Mouse (Mus musculus) thymus, adult 2 months (tissue): ENCODE results near the gene Ube2k. TPM values are rescaled to one million over a fixed set of nuclear protein-coding genes. Genes with fewer than 3 reads are reported as not detected.

ENCODE experiments used
- DNase-seq: peaks from one replicate; pipeline ENCODE4 v3.0.0; 2021
- H3K27ac ChIP-seq: fragments of 200-500 bp; 2 replicates; pipeline ENCODE4 v1.5.1; 2012; ENCODE audit warnings: low read length, control low read depth; ENCODE audit not compliant: control insufficient read depth, insufficient read depth
- H3K27me3 ChIP-seq: fragments of 200-500 bp; 2 replicates; pipeline ENCODE4 v1.6.1; 2012; ENCODE audit warnings: mild to moderate bottlenecking, low read length, moderate library complexity, mixed read lengths; ENCODE audit not compliant: control insufficient read depth, insufficient read depth
- H3K36me3 ChIP-seq: fragments of 200-500 bp; 2 replicates; pipeline ENCODE4 v1.6.1; 2012; ENCODE audit warnings: mild to moderate bottlenecking, low read length, moderate library complexity; ENCODE audit not compliant: control insufficient read depth, insufficient read depth
- H3K4me1 ChIP-seq: fragments of 200-500 bp; replicated peaks from 2 replicates; pipeline ENCODE4 v1.6.1; 2012; ENCODE audit warnings: low read length; ENCODE audit not compliant: control insufficient read depth, insufficient read depth
- H3K4me3 ChIP-seq: fragments of 200-500 bp; 2 replicates; pipeline ENCODE4 v1.5.1; 2012; ENCODE audit warnings: mild to moderate bottlenecking, low read length, control low read depth, moderate library complexity; ENCODE audit not compliant: control insufficient read depth, insufficient read depth
- CTCF ChIP-seq: fragments of 200-500 bp; IDR thresholded peaks from 2 replicates; pipeline ENCODE4 v1.5.1; 2012; ENCODE audit warnings: mild to moderate bottlenecking, control low read depth, low read length, moderate library complexity, borderline replicate concordance; ENCODE audit not compliant: control insufficient read depth, poor library complexity, insufficient read depth; ENCODE audit errors: extremely low read depth
- POLR2A ChIP-seq: fragments of 200-500 bp; IDR thresholded peaks from 2 replicates; pipeline ENCODE4 v1.6.1; 2012; ENCODE audit warnings: mild to moderate bottlenecking, low read length, control low read depth, moderate library complexity; ENCODE audit not compliant: control insufficient read depth, poor library complexity, insufficient read depth; ENCODE audit errors: extremely low read depth
- WGBS: fragments of 180-500 bp; shearing (Covaris S2); methylation state at CpG from one replicate; pipeline ENCODE4 v1.1.7; 2018; 5-methylcytosine and 5-hydroxymethylcytosine counted together
- polyA plus RNA-seq: library from polyadenylated mRNA; depleted of rRNA; stranded (reverse); fragments of >200 nt; gene quantifications from 2 replicates; pipeline ENCODE4 v1.2.3, GENCODE M21; 2012; rRNA removed

Ube2k gene
- polyA plus RNA-seq = 19.6 and 21.7 TPM in 2 replicates

DNA sequence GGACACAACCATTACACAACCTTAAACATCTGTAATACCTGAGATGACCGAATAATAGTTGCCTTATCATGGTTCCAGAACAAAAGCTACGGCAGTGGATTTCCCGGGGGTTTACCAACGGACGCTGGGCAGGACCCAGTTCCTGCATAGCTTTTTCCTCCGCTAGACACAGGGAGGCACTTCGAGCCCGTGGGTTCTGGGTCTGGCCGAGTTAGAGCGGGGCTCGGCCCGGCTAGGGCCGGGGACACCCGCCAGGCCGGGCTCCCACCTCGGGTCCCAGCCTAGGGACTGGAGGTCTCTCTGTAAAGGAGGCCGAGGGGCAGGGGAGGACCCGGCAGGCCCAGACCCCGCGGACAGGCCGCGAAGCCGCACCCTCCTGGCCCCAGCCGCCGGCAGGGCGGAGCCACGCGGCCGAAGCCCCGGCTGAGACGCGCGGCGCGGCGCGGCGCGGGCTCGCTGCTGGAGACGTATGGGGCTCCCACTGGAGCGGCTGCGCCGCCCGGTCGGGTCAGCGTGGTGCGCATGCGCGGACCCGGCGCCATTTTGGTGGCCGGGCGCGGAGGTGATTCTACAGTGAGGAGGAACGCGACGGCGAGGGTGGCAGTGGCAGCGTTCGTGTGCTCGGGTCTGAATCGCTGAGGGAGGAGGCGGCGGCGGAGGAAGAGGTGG is at the start of gene Ube2k, which contains the start of gene Smim14:
TSS of gene Ube2k (plus strand) at position 483 of the 669 bp plus-strand sequence.
TSS of gene Smim14 (minus strand) at position 434 of the 669 bp plus-strand sequence.
- Histone ChIP-seq H3K27me3 (no peaks in the 10 kb centered on the region), H3K36me3 (no peaks in the 10 kb centered on the region), H3K4me1 (peaks cover 6% of the 10 kb centered on the region), H3K4me3 (peak within 1 kb of the TSS; percentile 63), H3K27ac (peak within 1 kb of the TSS; percentile 73)
- WGBS = under 1% methylated on average over 66 of the region's 66 CpGs
- DNase-seq = peak; percentile 93
- TF ChIP-seq CTCF (peak; percentile 66; the same call in 1 of the 2 replicates), POLR2A (peak; percentile 97)

GRCm38 (mm10) chr5:65487381-65487780 is 49.7 kb upstream of the Ube2k start:
- Histone ChIP-seq H3K36me3 (no peaks in the 10 kb centered on the region), H3K4me1 (peaks cover 8% of the 10 kb centered on the region; the same call in 1 of the 2 replicates), H3K27me3 (no peaks in the 10 kb centered on the region), H3K27ac (no peak overlapping the region), H3K4me3 (no peak overlapping the region)
- no peak for TF ChIP-seq CTCF
- no peak for TF ChIP-seq POLR2A
- WGBS = 64% methylated on average over 10 of the region's 10 CpGs
- DNase-seq = no peak

DNA sequence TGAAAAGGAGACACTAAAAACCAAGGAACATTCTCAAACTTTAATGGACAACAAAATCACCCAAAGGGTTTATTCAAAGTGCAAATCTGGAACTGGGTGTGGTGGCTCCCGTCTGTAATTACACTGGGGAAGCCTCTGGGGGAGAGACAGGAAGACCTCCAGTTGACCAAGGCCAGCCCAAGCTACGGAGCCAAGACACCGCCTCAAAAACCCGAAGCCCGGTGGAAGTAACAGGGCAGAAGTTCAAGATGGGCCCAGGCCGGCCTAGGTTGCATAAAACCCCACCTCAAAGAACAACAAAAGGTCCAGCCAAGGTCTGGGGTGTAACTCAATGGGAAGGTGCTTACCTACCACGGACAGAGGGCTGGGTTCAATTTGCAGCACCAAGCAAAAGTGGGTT is 48.3 kb upstream of the Ube2k start:
- 70% methylated on average over 7 of the region's 7 CpGs for WGBS
- peaks cover 11% of the 10 kb centered on the region for H3K4me1 ChIP-seq
- DNase-seq = no peak
- TF ChIP-seq POLR2A (no peak), CTCF (no peak)
- no peaks in the 10 kb centered on the region for H3K27me3 ChIP-seq
- H3K27ac ChIP-seq = no peak overlapping the region
- H3K36me3 ChIP-seq = no peaks in the 10 kb centered on the region
- no peak overlapping the region for H3K4me3 ChIP-seq

- no peak for DNase-seq
- Histone ChIP-seq H3K36me3 (no peaks in the 10 kb centered on the region), H3K27ac (no peak overlapping the region), H3K27me3 (no peaks in the 10 kb centered on the region), H3K4me1 (peaks cover 11% of the 10 kb centered on the region), H3K4me3 (no peak overlapping the region)
- WGBS = 43% methylated on average over 4 of the region's 4 CpGs
- TF ChIP-seq CTCF (no peak), POLR2A (no peak)
Observed at GRCm38 (mm10) chr5:65489830-65490229, 47.2 kb upstream of the Ube2k start.

- TF ChIP-seq CTCF (peak; percentile 15; the same call in 1 of the 2 replicates), POLR2A (no peak)
- Histone ChIP-seq H3K4me3 (peak overlapping the region; percentile 83), H3K36me3 (no peaks in the 10 kb centered on the region), H3K27ac (peak overlapping the region; percentile 68), H3K27me3 (no peaks in the 10 kb centered on the region), H3K4me1 (peaks cover 11% of the 10 kb centered on the region)
- DNase-seq = peak; percentile 77
- WGBS = 1% methylated on average over 57 of the region's 57 CpGs
Observed at GRCm38 (mm10) chr5:65491767-65492715, 45.0 kb upstream of the Ube2k start.

GRCm38 (mm10) chr5:65492716-65493531 is 44.1 kb upstream of the Ube2k start, which contains the start of gene Gm43552:
Gm43552 (minus strand) TSS chr5:65492833.
- Histone ChIP-seq H3K4me3 (peak within 1 kb of the TSS; percentile 83), H3K27ac (peak within 1 kb of the TSS; percentile 85), H3K36me3 (no peaks in the 10 kb centered on the region), H3K4me1 (peaks cover 11% of the 10 kb centered on the region), H3K27me3 (no peaks in the 10 kb centered on the region)
- TF ChIP-seq CTCF (0 out of 2 replicates have a peak, but pooled peaks have one; percentile 37), POLR2A (peak; percentile 89)
- DNase-seq = peak; percentile 95
- under 1% methylated on average over 69 of the region's 69 CpGs for WGBS
